Mouse (Mus musculus) megakaryocyte, adult 5-6 weeks (primary cell): ENCODE measurements at regions not wholly inside any gene's neighbourhood (a gene's known extent, or its start where the extent isn't known, plus 50 kb on each side); places are given as distances from the start of the nearest gene placed in this dataset.

Source experiments
- ATAC-seq: 2 replicates; pipeline ENCODE4 v1.8.0; 2016; ENCODE audit warnings: mild to moderate bottlenecking, inconsistent platforms; ENCODE audit not compliant: poor library complexity, severe bottlenecking

GRCm38 (mm10) chr2:173334856-173335595 is 58.7 kb upstream of the Pmepa1 start:
- no peak for ATAC-seq

- no peak for ATAC-seq
These were observed 59.5 kb upstream of the Pmepa1 start for GRCm38 (mm10) chr2:173335859-173336258.

- ATAC-seq: peak; percentile 98
These were observed 61.3 kb upstream of the Pmepa1 start for GRCm38 (mm10) chr2:173337666-173338065.

GRCm38 (mm10) chr2:173338671-173339070 is 62.3 kb upstream of the Pmepa1 start:
- ATAC-seq: no peak

GRCm38 (mm10) chr2:173339211-173339610 is 62.9 kb upstream of the Pmepa1 start:
- no peak for ATAC-seq

- ATAC-seq: no peak
These were observed 63.8 kb upstream of the Pmepa1 start for GRCm38 (mm10) chr2:173340044-173340601.

GRCm38 (mm10) chr2:173342605-173343260 is 66.4 kb upstream of the Pmepa1 start:
- ATAC-seq: no peak

GRCm38 (mm10) chr2:173343665-173344064 is 67.3 kb upstream of the Pmepa1 start:
- no peak for ATAC-seq

- no peak for ATAC-seq
These were observed 67.9 kb upstream of the Pmepa1 start for GRCm38 (mm10) chr2:173344221-173344620.

- no peak for ATAC-seq
These were observed 71.0 kb upstream of the Pmepa1 start for GRCm38 (mm10) chr2:173347341-173347740.

- ATAC-seq: no peak
These were observed 72.4 kb upstream of the Pmepa1 start for GRCm38 (mm10) chr2:173348757-173349156.

- peak; percentile 86 for ATAC-seq
These were observed 73.2 kb upstream of the Pmepa1 start for GRCm38 (mm10) chr2:173349510-173349909.

GRCm38 (mm10) chr2:173349910-173350309 is 73.6 kb upstream of the Pmepa1 start:
- 0 out of 2 replicates have a peak, but pooled peaks have one; percentile 13 for ATAC-seq

- no peak for ATAC-seq
These were observed 74.1 kb upstream of the Pmepa1 start for GRCm38 (mm10) chr2:173350405-173350804.

- no peak for ATAC-seq
These were observed 74.5 kb upstream of the Pmepa1 start for GRCm38 (mm10) chr2:173350831-173351230.

- peak; percentile 31; the same call in 1 of the 2 replicates for ATAC-seq
These were observed 75.8 kb upstream of the Pmepa1 start for GRCm38 (mm10) chr2:173351831-173352755.

GRCm38 (mm10) chr2:173352756-173353139 is 76.4 kb upstream of the Pmepa1 start:
- no peak for ATAC-seq

GRCm38 (mm10) chr2:173353435-173354241 is 77.3 kb upstream of the Pmepa1 start:
- no peak for ATAC-seq

GRCm38 (mm10) chr2:173356786-173357185 is 80.5 kb upstream of the Pmepa1 start:
- no peak for ATAC-seq
